Mouse (Mus musculus) ES-E14 (cell line): ENCODE measurements at regions not wholly inside any gene's neighbourhood (a gene's known extent, or its start where the extent isn't known, plus 50 kb on each side); places are given as distances from the start of the nearest gene placed in this dataset.

ENCODE experiments used
- CHD2 ChIP-seq: IDR thresholded peaks from 2 replicates; pipeline ENCODE4 v1.6.1; 2014; ENCODE audit warnings: mild to moderate bottlenecking, low read depth, low read length, inconsistent platforms
- HCFC1 ChIP-seq: IDR thresholded peaks from 2 replicates; pipeline ENCODE4 v1.6.1; 2012; ENCODE audit warnings: low read length, inconsistent platforms, borderline replicate concordance; ENCODE audit not compliant: insufficient read depth
- MAFK ChIP-seq: IDR thresholded peaks from 2 replicates; pipeline ENCODE4 v1.6.1; 2014; ENCODE audit warnings: mild to moderate bottlenecking, low read depth, low read length, inconsistent platforms; ENCODE audit not compliant: insufficient read depth

- TF ChIP-seq MAFK (no peak), CHD2 (no peak), HCFC1 (no peak)
These were observed 122.5 kb upstream of the Shb start for GRCm38 (mm10) chr4:45654804-45655155.
